Mouse (Mus musculus): ENCODE data around the gene Ggact. TPM values are rescaled to one million over a fixed set of nuclear protein-coding genes. Genes with fewer than 3 reads are reported as not detected.
A peak's percentile ranks its signal among the peaks of the same experiment; 100 is the strongest.

The Ggact gene
- total RNA-seq (2021): 10 to 100 TPM; 16.6 to 17.2 TPM

DNA sequence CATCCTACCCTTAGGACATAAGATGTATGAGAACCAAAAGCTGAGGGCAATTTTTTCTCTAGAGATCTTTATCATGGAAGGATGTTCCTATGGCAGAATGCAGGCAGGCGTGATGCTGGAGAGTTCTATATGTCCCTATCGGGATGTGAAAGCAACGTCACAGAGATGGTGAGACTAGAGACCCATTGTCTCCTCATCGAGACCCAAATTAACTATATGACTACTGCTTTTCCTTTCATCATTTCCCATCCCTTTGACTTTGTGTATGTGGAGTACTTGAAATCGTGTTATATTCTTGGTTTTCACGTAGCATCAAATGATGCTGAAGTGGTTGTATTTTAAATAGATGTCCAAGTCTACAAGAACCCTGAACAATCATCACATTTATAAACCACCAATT, at the start of gene Ggact:
Gene Ggact, minus strand, starts transcription at position 101 of the 400 bp plus-strand sequence.
- DNase-seq (ENCODE audit: extremely low spot score in 1 of 2, low spot score in 2 of 2): no peak
- intact Hi-C loops (cut with DNase I): no loop called here

DNA sequence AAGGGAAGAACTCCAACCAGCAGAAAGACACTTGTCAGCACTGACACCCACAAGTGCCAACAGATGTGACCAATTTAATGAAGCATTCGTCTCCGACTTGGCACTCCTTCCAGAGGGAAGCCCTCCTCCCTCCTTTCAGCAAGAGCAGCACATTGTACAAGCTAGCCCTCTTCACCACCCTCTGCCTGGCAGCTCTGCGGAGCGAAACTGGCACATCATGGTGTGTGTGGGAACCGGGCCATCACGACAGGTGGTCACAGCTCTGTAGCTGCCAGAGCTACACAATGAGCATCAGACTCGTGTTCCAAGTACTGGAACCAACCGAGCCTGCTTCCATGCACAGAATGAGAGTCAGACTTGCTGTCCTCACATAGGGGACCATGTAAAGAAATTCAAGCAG, 44.4 kb upstream of the Ggact start:
- intact Hi-C loops (cut with DNase I): no loop called here

DNA sequence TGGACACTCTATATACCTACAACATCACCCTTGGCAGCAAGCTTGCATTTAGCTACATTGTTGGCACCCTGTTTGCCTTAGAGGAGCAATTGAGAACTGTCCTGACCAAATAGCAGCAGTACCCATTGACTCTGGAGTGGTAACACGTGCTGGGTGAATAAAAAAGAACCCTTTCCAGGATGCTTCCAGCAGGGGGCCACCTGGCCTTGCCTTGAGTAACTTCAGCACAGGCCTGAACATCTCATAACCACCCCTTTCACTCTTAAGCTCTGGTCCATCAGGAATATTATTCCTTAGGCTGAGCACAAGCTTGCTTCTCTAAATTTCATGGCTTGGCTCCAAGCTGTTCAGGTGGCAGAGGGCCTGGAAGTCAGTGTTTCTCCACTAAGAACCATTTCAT, 39.8 kb upstream of the Ggact start:
- intact Hi-C loops (cut with DNase I): loop anchor here (5.0 kb wide), 1 partner anchor 289 kb away; no protein-coding TSS in a partner anchor
- peak; percentile 58 to 62 for DNase-seq (ENCODE audit: extremely low spot score in 1 of 2, low spot score in 2 of 2)

More for the DNA sequence above, 44.4 kb upstream of the Ggact start:
- DNase-seq (ENCODE audit: extremely low spot score in 1 of 2, low spot score in 2 of 2): peak; percentile 79 to 84

DNA sequence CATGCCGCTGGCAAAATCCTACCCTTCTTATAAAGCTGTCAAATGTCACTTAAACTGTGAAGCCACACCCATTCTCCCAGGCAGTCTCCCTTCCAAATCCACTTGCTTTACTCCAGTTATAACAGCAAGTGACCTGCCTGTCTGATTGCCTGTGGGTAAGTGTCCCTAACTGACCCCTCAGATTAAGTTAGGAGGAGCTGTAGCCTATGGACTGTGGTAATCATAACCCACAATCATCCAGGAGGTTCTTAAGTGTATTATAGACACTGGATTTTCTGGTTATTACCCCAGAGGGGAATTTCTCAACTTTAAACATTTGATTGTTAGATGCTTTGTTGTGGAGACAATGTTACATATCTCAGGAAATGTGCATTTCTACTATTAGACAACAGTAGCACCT, 39.0 kb upstream of the Ggact start:
- no peak for DNase-seq (ENCODE audit: extremely low spot score in 1 of 2, low spot score in 2 of 2)
- intact Hi-C loops (cut with DNase I): loop anchor here (5.0 kb wide), 1 partner anchor 290 kb away; no protein-coding TSS in a partner anchor

DNA sequence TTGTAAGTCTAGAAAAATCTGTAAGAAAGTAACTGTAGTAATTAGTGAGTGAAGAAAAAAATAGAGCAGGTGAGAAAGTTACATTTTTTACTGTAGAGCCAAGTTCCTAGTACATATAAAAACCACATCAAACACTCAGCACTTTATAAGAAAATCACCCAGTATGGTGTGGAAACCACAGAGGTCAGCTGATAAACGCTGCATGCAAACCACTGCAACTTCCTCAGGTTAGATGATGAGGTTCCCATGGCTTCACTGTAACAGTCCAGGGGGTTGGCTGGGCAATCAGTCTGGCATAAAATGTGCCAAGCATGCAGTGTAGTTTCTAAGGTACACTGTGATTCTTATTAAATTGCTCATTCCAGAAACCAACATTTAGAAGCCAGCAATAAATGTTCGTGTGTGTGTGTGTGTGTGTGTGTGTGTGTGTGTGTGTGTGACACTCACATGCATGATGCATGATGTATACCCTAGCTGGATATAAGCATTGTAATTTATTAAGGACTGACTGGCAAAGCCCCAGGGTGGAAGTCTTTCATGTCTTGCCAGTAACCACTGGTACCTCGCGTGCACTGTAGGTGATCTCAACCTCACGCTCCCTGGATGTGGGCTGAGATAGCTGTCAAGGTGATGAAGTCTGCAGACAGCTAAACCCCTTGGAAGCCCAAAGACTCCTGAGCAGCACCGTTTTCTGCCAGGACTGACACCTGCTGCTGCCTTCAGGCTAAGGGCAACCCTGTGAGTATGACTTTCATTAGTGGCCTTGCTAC, 38.3 kb upstream of the Ggact start:
- intact Hi-C loops (cut with DNase I): loop anchor here (5.0 kb wide), 1 partner anchor 290 kb away; no protein-coding TSS in a partner anchor
- no peak for DNase-seq (ENCODE audit: extremely low spot score in 1 of 2, low spot score in 2 of 2)

DNA sequence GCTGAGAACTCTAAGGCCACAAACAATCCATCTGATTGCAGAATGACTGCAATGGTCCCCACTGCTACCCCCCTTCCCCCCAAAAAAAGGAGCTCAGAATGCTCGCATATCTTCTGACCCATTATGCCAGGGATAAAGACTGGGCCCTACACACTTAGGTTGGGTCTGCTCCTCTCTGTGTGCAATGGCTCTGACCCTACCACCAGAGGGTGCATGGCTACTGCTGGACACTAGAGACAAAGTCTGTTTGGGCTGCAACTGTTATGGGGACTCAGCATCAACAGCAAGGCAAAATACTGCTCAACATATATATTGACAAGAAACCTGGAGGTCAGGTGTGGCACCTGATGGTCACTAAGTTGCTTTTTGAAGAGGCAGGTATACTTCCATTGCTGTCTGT, 37.4 kb upstream of the Ggact start:
- no peak for DNase-seq (ENCODE audit: extremely low spot score in 1 of 2, low spot score in 2 of 2)
- intact Hi-C loops (cut with DNase I): loop anchor here (5.0 kb wide), 1 partner anchor 291 kb away; no protein-coding TSS in a partner anchor

DNA sequence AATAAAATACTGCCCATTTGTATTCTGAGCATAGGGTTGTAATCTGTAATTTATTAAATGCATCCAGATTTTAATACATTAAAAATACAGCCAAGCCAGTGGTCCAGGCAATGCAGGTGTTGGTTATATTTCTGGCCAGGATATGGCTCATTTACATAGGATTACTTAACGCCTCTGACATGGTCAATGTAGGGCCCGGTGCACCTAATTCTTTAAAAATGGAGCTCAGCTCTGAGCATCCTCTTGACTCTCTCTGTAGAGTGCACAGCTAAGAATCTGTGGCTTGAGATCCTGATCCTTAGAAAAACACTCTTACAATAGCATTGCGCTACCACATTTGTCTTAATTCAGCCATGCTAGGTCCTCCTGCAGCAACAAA, 29.9 kb upstream of the Ggact start:
- DNase-seq (ENCODE audit: extremely low spot score in 1 of 2, low spot score in 2 of 2): no peak
- intact Hi-C loops (cut with DNase I): no loop called here

DNA sequence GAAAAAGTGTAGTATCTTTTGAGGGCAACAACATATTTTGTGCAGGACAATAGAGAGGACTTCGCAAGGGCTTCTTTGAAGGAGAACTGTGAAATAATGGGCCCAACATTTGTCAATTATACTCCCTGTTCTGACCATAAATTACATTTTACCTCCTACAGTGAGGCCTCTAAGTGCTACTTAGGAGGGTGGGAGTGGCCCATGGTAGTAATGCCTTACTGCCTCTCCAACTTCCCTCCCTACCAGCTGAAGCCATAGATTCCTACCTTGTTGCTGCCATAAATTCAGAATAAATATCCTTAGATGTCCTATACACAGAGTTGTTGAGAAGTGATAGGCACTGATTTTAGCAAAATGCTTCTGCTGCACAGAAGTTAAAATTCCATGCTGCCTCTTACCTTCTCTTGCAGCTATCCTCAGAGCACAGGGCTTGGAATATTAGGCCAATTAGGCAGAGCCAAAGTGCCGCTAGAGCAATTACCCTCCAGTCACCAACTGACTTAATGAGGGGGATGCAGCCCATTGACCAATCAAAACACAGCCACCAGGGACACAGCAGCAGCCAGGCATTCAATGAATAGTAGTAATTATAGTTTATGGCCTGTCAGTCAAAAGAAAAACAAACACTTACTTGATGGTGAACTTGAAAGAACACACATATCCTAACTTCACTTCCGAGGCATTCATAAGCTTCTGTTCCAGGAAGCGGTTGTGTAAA, 29.4 kb upstream of the Ggact start:
- intact Hi-C loops (cut with DNase I): no loop called here
- DNase-seq (ENCODE audit: extremely low spot score in 1 of 2, low spot score in 2 of 2): no peak

DNA sequence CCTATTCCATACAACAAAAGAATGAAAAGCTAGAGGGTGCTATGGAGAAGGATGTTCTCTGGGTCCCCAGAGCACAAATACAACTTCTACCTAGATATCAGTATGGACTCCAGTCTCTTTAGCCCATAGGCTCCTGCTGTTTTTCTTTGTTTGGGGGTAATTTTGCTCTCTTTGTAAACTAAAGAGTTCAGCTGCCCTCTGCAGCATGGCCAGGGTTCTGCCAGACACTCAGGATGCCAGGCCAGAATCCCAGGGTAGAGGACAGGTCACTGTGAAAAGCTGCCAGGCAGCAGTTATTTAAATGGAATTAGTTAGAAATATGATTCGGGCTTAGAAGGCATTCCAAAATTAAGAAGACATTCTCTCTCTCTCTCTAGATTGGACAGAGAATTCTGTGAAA, 22.9 kb upstream of the Ggact start:
- intact Hi-C loops (cut with DNase I): no loop called here
- DNase-seq (ENCODE audit: extremely low spot score in 1 of 2, low spot score in 2 of 2): no peak

DNA sequence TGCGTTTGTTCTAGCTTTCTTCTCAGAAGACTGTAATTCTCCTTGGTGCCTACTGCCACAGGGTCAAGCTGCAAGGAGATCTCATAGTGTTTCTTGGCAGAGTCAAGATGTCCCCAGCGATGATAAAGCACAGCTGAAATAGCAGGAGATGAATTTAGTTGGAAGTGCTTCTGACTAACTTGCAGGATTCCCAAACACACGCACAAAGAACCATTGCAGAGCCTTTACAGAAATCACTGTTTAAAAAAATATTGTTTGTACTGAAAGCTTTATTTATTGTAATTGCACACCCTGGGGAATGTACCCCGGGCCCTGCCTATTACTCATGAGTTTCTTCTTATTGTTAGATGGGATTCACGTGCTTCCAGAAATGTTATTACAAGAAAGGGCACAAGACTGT, 6.5 kb upstream of the Ggact start:
- peak in 1 of 2 experiments; percentile 28 for DNase-seq (ENCODE audit: extremely low spot score in 1 of 2, low spot score in 2 of 2)
- intact Hi-C loops (cut with DNase I): no loop called here

DNA sequence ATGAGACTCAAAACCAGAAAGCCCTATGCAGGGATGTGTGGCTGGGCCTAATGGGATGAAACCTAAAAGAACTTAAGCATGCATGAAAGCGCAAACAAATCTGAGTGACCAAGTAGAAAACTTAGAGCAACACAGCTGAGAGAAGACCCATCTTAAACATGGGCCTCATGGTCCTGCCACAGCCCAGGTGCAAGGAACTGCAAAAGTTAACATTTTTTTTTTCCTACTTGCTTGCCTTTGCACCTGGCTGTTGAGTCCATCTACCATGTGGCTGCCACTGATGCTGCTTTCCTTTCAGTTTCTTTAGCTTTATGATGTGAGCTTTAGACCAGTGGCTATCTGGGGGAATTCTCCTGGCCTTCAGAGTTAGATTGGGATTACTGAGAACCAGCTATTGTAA, 4.1 kb upstream of the Ggact start:
- DNase-seq (ENCODE audit: extremely low spot score in 1 of 2, low spot score in 2 of 2): no peak
- intact Hi-C loops (cut with DNase I): no loop called here

DNA sequence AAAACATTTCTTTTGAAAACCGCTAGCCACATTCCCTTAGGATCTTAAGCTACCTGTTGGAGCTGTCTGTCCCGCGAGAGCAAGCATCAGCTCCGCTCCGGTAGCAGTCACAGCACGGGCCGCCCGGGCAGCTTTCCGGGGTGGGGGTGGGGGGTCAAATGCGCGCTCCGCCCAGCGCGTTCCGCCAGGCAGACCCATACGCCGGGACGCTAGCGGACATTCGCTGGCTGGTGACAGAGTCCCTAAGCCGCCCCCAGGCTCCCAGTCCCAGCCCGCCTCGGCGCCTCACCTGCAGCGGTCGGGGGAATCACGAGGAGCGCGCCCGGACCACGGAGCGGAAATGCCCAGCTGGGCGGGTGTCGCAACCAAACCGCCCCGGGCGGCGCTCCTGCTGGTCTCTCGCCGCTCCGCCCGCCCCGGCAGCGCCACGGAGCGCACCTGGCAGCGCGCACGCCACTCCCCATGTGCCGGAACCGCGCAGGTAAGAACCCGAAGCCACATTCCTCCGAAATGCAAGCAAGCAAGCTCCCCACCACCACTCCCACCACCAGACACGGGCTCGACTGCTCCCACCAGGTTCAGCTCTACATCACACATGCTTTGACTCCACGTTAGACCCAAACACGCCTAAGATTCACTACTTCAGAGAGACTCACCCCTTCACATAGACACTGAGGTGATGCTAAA, 602 bp downstream of the Ggact start:
- intact Hi-C loops (cut with DNase I): no loop called here
- DNase-seq (ENCODE audit: extremely low spot score in 1 of 2, low spot score in 2 of 2): peak in 1 of 2 experiments; percentile 82

DNA sequence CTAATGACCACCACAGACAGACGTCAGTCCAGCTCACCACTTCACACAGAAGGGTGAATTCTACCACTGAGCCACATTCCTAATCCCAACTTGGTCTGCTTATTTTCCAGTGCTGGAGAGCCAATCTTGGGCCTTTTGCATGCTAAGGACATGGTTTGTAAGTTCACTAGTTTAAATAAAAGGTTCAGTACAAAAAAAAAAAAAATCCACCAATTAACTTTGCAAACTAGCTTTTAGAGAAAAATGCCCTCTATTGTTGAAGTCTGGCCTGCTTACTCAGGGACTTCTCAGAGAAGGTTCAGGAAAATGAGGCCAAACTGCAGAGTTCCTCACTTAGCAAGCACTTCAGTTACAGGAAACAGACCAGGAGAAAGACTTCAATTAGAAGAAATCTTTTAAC, 1.4 kb downstream of the Ggact start:
- intact Hi-C loops (cut with DNase I): no loop called here
- DNase-seq (ENCODE audit: extremely low spot score in 1 of 2, low spot score in 2 of 2): no peak

DNA sequence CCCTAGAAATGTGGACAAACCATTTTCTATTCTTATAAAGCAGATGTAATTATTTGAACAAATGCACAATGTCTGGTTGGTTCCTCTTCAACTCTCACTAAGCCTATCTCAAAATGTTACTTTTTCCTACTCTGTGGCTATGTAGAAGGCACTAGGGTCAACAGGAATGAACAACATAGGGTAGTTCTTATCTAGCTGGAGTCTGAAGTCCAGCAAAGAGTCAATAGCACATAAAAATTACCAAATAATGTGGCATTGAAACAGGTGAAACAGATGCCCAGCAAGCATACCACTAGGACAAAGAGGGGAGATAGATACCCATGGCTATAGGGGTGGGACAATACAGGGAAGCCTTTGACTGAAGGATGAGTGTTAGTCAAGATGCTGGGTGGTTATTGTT, 2.3 kb downstream of the Ggact start:
- intact Hi-C loops (cut with DNase I): no loop called here
- no peak for DNase-seq (ENCODE audit: extremely low spot score in 1 of 2, low spot score in 2 of 2)

DNA sequence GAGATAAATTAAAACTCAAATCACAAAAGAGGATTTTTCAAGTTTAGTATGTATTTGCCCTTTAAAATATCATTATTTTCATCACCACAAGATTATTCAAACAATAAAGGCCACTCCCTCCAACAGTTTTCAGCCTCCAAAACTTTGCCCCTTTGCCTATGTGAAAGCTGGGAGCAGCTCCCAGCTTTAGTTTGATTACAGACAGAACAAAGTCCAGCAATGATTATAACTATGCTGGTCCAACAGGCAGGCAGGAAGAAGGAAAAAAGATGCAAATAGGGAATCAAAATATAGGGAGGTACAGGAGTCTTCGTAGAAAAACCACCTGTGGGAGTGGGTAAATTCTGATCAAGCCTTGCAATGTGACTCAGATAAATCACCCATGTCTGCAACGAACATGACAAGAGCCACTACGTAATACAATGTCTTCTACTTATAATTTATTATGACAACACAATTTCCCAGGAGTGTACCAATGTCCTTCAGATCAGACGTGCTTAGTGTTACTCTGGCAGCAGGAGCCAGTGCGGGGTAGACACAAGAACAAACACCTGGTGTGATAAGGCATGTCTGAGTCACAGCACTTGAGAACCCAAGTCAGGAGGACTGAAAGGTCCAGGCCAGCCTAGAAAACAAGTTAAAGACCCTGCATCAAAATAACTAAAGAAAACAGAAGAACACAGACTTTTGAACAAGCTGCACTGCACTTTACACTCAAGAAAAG, 4.0 kb downstream of the Ggact start:
- intact Hi-C loops (cut with DNase I): no loop called here
- no peak for DNase-seq (ENCODE audit: extremely low spot score in 1 of 2, low spot score in 2 of 2)

DNA sequence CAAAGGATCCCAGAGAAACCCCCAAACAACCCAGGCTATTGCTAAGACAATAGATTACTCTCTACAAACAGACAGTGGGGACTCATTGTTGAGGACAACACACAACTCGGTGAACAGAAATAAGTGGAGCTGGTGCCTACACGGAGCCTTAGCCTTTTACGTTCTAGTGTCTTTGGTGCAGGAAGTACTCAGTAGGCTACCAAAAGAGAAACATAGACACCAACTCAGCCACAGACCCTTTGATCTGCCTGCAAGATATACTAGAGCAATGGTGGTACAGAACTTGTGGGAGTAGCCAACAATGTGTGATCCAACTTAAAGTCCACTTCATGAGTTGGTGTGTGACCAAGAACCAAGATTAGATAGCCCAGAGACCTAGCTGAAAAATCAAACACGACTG, 5.5 kb downstream of the Ggact start:
- DNase-seq (ENCODE audit: extremely low spot score in 1 of 2, low spot score in 2 of 2): no peak
- intact Hi-C loops (cut with DNase I): no loop called here

DNA sequence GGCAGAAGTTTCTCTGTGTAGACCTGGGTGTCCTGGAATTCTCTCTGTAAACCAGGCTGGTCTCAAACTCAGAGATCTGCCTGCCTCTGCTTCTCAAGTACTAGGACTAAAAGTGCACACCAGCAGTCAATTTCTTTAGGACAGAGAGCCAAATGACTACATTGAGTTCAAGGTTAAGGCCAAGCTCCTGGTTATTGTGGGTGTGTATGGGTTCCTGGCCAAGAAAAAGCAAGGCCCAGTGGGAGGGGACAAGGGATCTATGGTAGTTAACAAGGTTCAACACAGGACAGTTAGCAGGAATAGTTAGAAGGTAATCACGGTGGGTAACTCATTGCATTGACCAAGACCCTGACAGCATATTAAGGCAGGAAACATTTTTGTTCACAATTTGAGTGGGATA, 8.6 kb downstream of the Ggact start:
- DNase-seq (ENCODE audit: extremely low spot score in 1 of 2, low spot score in 2 of 2): no peak
- intact Hi-C loops (cut with DNase I): no loop called here

DNA sequence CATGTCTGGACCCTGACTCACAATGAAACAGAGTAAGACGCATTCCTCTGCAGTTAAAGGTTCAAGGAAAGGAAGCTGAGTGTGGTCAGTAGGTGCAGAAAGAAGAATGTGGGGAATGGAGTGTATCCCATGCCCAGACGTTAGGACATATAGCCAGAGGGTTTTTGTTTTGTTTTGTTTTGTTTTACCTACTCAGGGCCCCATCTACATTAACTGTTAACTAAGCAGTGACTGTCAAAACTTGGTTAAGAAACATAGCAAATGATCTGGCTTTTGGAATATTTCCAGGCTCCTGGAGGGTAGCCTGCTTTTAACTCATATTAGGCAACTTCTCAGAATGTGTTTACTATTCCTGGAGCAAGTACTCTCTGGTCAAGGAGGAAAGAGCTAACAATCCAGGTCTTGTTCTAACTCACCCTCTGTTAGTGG, 9.6 kb downstream of the Ggact start:
- no peak for DNase-seq (ENCODE audit: extremely low spot score in 1 of 2, low spot score in 2 of 2)
- intact Hi-C loops (cut with DNase I): no loop called here

DNA sequence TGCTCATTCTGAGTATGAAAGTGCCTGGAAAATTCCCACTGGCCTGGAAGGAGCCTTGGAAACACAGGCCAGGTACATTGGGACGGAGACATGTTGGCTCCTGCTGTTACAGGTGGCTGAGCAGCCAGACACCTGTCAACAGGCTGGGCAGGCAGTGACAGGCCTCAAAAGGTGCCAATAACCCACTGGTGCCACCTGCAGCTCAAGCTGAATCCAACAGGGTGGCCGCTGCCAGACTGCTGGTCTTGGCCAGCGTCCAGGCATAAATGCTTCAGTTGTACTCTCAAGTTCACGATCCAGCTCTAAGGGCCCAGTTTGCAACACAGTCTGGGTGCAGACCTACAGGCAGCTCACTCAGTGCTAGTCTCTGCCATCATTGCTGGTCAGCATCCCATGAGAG, 10.7 kb downstream of the Ggact start:
- DNase-seq (ENCODE audit: extremely low spot score in 1 of 2, low spot score in 2 of 2): peak; percentile 50 to 79
- intact Hi-C loops (cut with DNase I): no loop called here

Data from left cerebral cortex, postnatal 10 days (tissue).